Mouse (Mus musculus): ENCODE results near the gene Gchfr.

The Gchfr gene

DNA sequence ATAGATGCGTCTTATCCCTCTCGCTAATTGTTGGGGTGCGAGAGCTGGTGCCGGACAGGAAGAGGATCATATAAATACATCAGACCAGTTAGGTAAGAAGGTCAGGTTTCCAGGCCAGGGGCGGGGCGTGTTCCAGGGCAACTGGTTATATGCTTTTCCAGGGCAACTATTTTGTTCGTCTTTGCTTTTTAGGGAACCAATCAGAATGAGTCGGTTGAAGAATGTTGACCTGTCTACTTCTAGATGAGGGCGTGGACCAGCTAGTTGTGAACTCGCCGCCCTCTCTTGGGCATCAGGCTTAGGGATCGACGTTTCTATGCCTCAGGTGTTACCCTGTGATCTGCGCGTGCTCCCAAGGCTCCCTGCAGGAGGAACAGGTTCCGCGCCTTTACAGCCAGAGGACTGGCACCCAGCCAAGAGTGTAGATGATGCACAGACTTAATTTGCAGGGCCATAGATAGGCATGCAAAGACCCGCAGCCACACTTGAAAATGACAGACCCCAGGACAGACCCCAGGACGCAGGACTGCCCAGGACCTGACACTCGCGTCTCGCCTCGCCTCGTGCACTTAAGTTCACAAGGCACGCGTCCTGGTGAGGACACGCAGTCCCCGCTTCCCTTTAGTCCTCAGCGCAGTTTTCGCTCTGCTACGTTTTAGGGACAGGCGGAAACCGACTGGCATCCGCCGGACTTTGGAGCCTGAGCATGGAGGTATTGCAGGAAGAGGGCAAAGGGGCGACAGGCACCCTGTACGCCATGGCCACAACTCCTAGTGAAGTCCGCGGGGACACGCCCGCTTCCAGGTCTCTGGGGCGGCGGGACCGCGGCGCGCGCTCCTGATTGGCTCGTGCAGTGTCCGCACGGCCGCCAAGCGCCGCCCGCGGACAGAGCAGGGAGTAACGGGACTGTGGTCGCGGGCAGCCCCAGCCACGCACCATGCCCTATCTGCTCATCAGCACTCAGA is at the start of gene Gchfr:
Gene Gchfr (plus strand): TSS at position 873 of the 965 bp plus-strand sequence.
- DNase-seq (ENCODE audit: low read depth, low spot score): peak; percentile 54

DNA sequence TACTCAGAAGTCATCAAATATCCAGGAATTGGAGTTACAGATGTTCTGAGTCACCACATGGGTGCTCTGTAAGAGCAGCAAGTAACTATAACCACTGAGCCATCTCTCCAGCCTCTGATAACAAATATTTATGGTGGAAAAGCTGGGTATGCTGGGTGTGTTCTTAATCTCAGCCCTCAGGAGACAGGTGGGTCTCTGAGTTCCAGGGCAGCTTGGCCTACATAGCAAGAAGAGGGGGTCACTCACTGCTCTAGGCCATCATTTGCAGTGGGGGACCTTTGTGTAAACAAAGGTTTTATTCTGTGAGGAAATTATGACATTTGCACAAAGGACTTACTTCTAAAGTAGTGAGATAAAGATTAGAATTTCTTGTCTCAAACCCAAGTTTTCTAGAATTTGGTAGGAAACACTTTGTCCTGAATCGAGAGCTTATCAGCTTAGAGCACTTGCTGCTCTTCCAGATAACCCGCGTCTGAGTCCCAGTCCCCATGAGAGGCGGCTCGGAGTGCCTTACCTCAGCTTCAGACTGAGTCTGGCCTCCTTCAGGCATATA is 31.2 kb upstream of the Gchfr start:
- DNase-seq (ENCODE audit: low read depth, low spot score): no peak

DNA sequence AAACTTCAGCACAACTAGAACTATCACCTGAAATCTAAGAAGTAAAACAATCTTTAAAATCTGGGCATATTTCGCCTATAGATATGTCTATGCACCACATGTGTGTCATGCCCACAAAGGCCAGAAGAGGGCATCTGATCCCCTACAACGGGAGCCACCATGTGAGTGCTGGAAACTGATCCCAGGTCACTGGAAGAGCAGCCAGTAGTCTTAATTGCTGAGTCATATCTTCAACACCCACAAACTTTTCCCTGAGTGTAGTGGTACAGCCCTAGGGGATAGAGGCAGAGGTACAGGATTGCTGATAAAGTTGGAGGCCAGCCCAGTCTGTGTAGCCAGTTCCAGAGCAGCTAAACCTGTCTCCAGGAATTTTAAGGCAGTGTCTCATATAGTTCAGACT is 22.4 kb upstream of the Gchfr start:
- peak; percentile 76 for DNase-seq (ENCODE audit: low read depth, low spot score)

DNA sequence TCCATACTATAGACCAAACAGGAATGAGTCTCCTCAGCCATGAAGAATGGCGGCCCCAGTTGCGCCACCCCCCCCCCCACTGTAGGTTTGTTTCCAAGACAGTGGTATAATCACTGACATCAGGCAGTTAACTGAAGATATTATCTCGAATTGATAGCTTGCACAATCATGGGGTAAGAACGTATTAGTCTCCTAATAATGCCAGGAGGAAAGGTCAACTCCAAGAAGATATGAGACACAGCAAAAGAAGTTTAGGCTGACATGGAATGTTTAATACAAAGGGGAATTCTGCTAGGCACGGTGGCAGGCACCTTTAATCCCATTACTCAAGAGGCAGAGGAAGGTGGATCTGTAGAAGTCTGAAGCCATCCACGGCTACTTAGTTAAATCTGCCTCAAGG is 21.1 kb upstream of the Gchfr start:
- no peak for DNase-seq (ENCODE audit: low read depth, low spot score)

DNA sequence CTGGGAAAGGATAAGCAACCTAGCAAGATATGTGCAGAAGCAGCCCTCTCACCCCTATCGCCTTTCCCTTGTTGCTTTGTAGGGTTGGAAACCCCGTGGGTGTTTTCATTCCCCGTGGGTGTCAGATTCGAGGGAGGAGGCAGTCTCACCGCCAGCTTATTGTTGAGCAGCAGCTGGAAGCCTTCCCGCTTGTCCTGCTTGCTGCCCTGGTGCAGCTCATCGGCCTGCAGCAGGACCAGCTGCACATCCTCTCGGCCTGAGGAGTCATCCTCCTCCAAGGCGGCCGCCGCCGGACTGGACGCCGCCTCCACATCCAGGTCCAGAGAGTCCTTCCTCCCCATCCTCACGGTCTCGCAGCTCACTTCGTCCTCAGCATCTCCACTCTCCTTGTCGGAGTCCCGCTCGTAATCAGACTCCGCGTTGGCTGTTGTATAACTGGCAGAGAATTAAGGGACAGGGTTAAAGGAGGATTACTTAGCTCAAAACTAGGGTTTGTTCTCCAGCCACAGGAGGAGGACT is 20.4 kb upstream of the Gchfr start:
- DNase-seq (ENCODE audit: low read depth, low spot score): no peak

DNA sequence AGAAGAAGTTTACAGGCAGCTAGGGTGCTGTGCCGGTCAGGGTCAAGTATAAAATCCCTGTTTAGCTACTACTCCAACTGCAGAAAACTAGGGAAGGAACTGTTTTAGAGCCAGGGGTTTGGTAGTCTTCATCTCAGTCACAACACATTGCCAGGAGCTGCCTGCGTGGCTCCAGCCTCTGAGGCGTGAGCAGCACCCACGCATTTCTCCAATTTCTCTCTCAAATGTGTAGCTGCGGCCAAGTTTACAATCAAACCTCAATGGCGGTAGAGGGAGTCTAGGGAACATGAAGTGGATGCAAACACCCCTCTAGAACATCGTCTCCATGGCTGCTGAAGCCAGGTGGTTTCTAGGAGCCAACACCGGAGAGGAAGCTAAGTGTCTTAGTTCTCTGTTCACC is 19.8 kb upstream of the Gchfr start:
- no peak for DNase-seq (ENCODE audit: low read depth, low spot score)

DNA sequence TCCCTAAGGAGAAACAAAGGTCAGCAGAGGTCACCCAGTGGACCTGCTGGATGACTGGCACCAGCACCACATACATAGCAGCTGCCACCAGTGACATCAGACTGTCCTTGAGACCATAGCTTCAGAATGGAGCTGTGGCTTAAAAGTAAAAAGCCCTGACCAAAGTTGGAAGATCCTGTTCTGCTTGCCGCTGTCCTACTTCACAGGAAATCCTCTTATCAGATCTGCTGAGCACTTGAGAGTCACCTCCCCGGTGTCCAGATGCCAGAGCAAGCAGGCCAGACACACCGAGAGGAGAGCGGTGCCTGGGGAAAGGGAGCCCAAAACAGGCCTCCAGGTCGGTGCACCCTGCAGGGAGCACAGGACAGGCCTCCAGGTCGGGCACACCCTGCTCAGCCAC is 15.3 kb upstream of the Gchfr start:
- no peak for DNase-seq (ENCODE audit: low read depth, low spot score)

DNA sequence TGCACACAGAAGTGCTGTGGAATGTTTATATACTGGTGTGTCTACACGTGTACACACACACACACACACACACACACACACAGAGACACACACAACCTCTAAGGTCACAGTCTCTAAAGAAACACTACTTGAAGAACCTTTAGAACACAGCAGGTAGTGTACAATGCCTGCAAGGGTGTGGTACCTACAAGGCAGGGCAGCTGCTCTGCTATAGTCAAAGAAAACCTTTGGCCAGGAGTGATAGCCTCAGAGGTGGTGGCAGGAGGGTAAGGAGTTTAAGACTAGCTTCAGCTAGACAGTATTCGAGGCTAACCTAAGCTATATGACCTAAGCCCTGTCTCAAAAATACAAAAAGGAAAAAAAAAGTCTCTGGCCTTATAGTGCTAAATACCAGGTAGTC is 12.9 kb upstream of the Gchfr start:
- DNase-seq (ENCODE audit: low read depth, low spot score): no peak

DNA sequence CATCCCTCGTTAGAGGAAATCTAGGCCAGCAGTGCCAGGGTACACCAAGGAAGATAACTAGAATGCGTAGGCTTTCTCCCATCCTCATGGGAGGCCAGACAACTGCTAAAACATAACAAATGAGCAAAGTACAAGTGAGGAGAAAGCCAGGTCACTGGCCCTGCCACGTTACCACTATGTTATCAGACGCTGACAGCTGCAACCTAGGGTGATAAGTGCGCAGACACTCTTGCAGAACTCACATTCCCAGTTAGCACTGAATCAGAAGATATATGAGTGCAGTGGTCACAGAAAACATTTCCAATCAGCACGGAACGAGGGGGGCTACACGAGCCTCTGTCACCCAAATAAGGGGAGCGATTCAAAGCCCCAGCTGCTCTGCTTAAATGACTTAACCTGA is 12.2 kb upstream of the Gchfr start:
- no peak for DNase-seq (ENCODE audit: low read depth, low spot score)

DNA sequence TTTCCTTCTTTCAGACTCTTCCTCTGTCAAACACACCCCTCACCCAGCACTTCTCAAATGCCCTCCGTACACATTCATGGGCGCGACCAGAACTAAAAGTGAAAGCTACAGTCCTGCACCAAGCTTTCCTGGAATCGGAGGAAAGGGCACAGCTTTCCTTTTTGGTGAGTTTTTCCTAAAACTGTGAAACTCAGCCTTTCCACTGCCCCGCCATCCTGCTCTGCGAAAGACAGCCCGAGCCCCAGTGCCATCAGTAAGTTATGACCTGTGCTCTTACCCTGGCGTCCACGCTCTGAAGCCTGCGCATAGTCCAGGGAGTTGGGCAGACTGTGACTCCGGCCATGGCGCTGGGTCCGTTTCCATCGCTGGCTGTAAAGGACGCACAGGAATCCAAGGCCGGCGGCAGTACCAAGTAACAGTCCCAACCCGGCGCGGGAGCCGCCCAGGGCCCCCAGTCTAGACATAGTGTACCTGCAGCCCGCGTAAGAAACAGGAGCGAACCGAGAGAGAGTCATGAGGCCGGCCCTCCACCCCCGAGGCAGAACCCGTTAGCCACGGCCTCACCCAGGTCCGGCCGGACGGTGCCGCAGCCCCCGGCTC is 11.4 kb upstream of the Gchfr start:
- no peak for DNase-seq (ENCODE audit: low read depth, low spot score)

DNA sequence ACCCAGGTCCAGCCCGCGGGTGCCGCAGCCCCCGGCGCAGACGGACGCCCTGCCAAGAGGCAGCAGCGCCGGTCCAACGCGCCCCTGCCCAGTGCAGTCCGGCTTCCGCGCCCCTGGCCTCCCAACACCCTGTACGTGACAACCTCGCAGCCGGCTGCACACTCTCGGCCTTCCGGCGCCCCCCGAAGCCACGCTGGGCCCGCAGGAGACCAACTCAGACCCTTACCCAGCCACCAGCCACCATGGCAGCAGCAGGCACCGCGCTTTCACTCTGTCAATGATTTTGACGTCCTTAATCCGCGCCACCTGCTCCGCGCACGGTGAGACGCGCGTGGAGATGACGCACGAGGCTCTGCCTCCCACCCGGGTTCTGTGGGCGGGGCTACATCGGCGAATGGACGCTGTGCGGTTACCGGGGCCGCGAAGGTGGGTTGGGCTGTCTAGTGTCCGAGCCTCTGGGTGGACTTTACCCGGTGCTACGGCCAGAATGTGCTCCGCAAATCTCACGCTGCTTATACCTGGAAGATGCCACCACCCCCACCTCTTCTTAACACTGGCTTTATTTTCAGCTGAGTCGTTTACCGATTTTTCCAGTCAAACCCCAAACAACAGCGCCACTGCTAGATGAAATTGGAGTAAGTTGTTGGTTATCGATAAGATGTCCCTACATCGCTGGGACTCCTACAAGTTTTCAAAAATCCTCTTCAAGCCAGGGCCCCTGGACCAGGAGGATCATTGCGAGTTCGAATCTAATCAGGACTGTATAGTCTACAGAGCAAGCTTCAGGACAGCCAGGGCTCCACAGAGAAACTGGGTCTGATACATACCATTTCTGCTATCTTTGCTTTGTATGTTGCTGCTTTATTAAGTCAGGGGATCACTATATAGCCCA is 10.6 kb upstream of the Gchfr start, which contains the start of gene Rmdn3:
Gene Rmdn3 (minus strand): TSS at position 354 of the 892 bp plus-strand sequence.
- DNase-seq (ENCODE audit: low read depth, low spot score): peak; percentile 94

DNA sequence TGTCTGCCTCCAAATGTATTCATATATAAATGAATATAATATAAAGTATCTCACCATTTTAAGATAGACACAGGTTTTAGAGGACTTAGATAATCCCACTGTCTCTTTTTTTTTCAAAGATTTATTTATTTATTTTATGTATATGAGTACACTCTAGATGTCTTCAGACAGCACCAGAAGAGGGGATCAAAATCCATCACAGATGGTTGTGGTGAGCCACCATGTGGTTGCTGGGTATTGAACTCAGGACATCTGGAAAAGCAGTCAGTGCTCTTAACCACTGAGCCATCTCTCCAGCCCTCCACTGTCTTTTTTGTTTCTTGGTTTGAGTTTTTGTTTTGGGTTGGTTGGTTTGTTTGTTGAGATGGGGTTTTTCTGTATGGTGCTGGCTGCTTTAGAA is 9.7 kb upstream of the Gchfr start:
- no peak for DNase-seq (ENCODE audit: low read depth, low spot score)

DNA sequence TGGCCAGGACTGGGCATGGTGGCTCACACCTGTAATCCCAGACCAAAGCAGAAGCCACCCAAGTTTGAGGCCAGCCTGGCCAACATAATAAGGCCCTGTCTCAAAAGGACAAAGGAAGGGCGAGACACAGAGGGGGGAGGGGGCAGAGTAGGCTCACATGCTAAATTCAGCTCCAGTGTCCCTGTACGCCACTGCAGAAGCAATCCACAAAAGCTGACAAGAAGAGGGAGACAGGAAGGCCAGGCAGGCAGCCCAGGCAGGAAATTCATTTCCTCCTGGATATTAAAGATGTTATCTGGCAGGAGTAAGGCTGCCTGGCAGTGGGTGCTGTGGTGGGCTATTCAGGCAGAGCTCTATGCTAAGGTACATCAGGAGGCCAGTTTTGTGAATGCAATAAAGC is 6.3 kb upstream of the Gchfr start:
- no peak for DNase-seq (ENCODE audit: low read depth, low spot score)

DNA sequence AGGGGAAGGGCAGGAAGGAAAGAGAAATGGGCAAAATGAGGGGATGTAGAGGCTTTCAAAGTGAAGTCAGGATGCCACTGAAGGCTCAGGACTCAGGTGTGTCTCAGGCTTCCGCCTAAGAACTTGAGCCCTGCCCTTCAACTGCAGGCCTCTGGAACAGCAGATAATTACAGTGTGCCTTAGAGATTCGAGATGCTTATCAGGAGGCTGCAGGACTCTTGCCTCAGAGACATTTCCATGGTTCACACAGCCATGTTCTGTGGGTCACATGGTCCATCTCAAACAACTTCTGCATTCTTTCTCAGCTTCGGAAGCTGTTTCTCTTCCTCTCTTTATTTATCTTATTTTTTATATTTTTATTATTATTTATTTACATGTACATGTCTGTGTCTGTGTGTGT is 4.4 kb upstream of the Gchfr start:
- DNase-seq (ENCODE audit: low read depth, low spot score): no peak

DNA sequence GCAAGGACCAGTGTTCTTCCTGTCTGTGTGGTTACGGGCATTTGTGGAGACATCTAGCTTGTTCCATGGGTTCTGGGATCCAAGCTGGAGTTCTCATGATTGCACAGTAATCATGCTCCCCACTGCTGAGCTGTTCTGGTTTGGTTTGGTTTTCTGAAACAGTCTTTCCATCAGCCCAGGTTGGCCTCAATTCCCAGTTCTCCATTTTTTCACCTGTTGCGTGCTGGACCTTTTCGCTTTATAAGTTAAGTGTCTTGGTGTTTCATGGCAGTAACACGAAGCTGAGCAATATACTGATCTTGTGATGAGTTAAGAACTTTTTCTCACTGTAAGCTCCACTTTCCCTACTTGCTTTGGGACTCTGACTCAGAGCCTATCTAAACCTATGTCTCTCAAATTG is 3.6 kb upstream of the Gchfr start:
- DNase-seq (ENCODE audit: low read depth, low spot score): no peak

DNA sequence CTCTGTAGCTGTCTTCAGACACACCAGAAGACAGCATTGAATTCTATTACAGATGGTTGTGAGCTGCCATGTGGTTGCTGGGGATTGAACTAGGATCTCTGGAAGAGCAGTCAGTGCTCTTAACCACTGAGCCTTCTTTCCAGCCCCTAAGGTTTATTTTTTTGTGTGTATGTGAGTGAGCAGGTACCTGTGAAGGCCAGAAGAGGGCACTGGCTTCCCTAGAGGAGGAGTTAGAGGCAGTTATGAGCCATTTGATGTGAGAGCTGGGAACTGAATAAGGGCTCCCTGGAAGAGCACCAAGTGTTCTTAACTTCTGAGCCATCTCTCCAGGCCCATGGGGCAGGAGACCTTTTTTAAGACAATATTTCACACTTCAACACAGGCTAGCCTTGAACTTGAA is 2.2 kb upstream of the Gchfr start:
- DNase-seq (ENCODE audit: low read depth, low spot score): peak; percentile 61

DNA sequence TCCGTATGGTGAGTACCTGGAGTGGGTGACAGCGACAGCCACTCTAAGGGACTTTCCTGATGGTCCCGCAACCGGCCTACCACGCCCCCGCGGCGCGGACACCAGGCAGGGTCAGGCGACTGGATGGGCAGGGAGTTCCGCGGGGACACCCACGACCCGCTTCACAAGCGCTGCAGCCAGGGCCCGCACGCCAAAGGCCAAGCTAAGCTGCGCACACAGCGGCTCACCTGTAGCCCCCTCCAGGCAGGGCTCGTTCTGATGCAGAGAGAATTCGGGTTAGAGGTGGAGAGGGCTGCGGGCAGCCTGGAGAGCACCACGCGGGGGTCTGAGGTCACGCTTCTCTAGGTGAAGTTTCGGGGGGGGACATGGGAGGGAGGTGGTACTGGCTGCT is 288 bp downstream of the Gchfr start:
- no peak for DNase-seq (ENCODE audit: low read depth, low spot score)

DNA sequence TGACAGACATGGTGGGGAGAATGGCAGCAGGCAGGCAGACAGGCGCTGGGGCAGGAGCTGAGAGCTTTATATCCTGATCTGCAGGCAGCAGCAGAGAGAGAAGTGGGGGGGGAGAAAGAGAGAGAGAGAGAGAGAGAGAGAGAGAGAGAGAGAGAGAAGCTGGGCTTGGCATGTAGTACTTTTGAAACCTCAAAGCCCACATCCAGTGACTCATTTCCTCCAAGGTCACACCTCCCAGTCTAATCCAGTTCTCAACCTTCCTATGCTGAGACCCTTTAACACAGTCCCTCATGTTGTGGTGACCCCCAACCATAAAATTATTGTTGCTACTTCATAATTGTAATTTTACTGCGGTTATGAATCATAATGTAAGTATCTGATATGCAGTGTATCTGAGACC is 2.7 kb downstream of the Gchfr start:
- no peak for DNase-seq (ENCODE audit: low read depth, low spot score)

DNA sequence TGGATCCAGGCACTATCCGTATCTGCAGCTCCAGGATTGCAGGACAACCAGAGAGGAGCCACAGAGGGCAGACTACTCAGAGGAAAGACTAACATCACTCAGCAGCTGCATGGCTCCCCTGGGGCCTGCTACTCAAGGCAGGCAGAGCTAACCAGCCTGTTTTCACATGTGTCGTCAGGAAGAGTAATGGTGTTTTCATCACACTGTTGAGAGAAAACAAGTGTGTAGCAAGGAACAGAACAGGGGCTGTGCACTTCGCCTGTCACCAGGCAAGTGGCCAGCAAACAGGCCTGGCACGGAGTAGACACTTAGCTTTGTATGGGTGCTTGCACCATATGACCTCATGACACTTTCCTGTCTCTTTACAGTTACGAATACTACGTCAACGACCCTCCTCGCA is 4.0 kb downstream of the Gchfr start:
- no peak for DNase-seq (ENCODE audit: low read depth, low spot score)

DNA sequence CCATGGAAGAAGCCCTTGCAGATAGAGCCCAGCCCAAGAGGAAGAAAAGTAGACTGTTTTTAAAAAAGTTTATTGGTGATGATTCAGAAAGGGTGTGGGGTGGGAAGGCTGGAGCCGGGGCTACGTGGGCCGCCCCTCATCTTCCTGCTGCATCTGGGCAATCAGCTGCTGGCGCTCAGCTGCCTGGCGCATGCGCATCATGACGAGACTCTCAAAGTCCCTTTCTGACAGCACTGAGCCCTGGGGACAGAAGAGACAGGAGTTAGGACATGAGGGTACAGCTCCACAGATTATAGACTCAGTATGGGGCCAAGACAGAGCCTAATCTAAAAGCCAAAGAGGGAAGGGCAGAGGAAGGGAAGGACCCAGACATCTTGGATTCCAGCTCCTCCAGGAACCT is 4.9 kb downstream of the Gchfr start:
- DNase-seq (ENCODE audit: low read depth, low spot score): no peak

DNA sequence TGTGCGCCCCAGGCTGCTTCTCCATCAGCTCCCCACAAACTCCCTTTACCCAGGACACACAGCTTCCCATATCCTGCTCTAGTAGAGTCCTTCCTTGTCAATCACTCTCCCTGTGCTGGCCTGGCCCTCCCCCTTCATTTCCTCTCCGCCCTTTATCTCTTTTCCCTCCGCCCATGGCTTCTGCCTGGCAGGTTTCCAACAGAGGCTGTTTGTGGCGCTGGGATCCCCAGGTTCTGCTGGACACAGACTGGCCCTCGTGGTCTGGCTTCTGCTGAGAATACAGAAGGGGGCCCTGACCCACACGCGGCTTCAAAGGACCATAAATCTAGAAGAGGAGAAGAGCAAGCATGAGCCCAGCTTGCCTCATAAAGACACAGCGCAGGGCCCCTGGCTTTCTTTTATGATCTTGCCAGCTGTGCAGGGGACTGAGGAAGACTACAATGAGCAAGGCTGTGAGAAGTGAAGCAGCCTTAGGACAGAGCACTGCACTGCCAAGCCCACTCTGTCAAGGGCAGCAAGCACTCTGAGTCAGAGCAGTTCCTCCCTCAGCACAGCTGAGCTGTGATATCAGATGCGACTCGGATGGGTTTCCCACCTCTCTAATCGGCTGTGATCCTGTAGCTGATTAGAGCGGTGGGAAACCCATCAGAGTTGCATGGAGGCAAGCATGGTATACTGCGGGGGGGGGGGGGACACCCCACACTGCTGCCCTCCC is 5.4 kb downstream of the Gchfr start:
- DNase-seq (ENCODE audit: low read depth, low spot score): no peak
